Mouse (Mus musculus) kidney, postnatal 0 days (tissue): ENCODE measurements at regions not wholly inside any gene's neighbourhood (a gene's known extent, or its start where the extent isn't known, plus 50 kb on each side); places are given as distances from the start of the nearest gene placed in this dataset.

Experiments
- ATAC-seq: fragments of 200-750 bp; cut with Nextera tagmentation; replicated peaks from 2 replicates; pipeline ENCODE4 v1.8.0; 2017; ENCODE audit warnings: low read depth, moderate number of reproducible peaks, moderate TSS enrichment, moderate library complexity; ENCODE audit not compliant: low FRiP score
- DNase-seq: peaks from one replicate; pipeline ENCODE4 v3.0.0-alpha.2; 2016; ENCODE audit warnings: low spot score
- H3K27ac ChIP-seq: fragments of 300-500 bp; sonication (generic); 2 replicates; pipeline ENCODE4 v1.5.1; 2014; ENCODE audit warnings: mild to moderate bottlenecking
- H3K27me3 ChIP-seq: fragments of 300-500 bp; sonication (generic); 2 replicates; pipeline ENCODE4 v1.6.1; 2014; ENCODE audit warnings: low read length, mixed read lengths; ENCODE audit not compliant: insufficient read depth
- H3K36me3 ChIP-seq: fragments of 300-500 bp; sonication (generic); 2 replicates; pipeline ENCODE4 v1.6.1; 2014; ENCODE audit warnings: low read length, mixed read lengths; ENCODE audit not compliant: insufficient read depth
- H3K4me1 ChIP-seq: fragments of 300-500 bp; sonication (generic); replicated peaks from 2 replicates; pipeline ENCODE4 v1.6.1; 2014; ENCODE audit warnings: antibody characterized with exemption, low read length, mixed read lengths; ENCODE audit not compliant: insufficient read depth
- H3K4me2 ChIP-seq: fragments of 300-500 bp; sonication (generic); 2 replicates; pipeline ENCODE4 v1.6.1; 2014; ENCODE audit warnings: mild to moderate bottlenecking, low read length, moderate library complexity, mixed read lengths
- H3K4me3 ChIP-seq: fragments of 300-500 bp; sonication (generic); replicated peaks from 2 replicates; pipeline ENCODE4 v1.5.1; 2014; ENCODE audit warnings: low read depth, low read length
- H3K9ac ChIP-seq: fragments of 300-500 bp; sonication (generic); 2 replicates; pipeline ENCODE4 v1.6.1; 2014; ENCODE audit warnings: low read depth, low read length
- H3K9me3 ChIP-seq: fragments of 300-500 bp; sonication (generic); replicated peaks from 2 replicates; pipeline ENCODE4 v1.6.1; 2016; ENCODE audit warnings: low read length, inconsistent platforms, mixed read lengths
- CTCF ChIP-seq: IDR thresholded peaks from 2 replicates; pipeline ENCODE4 v1.5.1; 2016; ENCODE audit warnings: antibody characterized with exemption, low read depth, mild to moderate bottlenecking, moderate library complexity
- WGBS: fragments of 180-500 bp; shearing (Covaris S2); extraction: QIAGEN DNeasy Blood & Tissue Kit; methylation state at CpG from one replicate; pipeline ENCODE4 v1.1.7; 2014; 5-methylcytosine and 5-hydroxymethylcytosine counted together

- 63% methylated on average over 12 of the region's 12 CpGs for WGBS
- H3K27ac ChIP-seq = no peak overlapping the region
- ATAC-seq (peak; percentile 55; the same call in 1 of the 2 replicates), DNase-seq (no peak)
- no peaks in the 10 kb centered on the region for H3K27me3 ChIP-seq
- H3K4me1 ChIP-seq = no peaks in the 10 kb centered on the region
- H3K4me3 ChIP-seq = no peak overlapping the region
- no peaks in the 10 kb centered on the region for H3K9me3 ChIP-seq
- no peaks in the 10 kb centered on the region for H3K36me3 ChIP-seq
- H3K9ac ChIP-seq = no peak overlapping the region
- no peak for TF ChIP-seq CTCF
- H3K4me2 ChIP-seq = no peak overlapping the region
Measured at GRCm38 (mm10) chr7:64053766-64054165, 99.9 kb upstream of the Trpm1 start.

- Histone ChIP-seq H3K27ac (no peak overlapping the region), H3K4me3 (no peak overlapping the region), H3K27me3 (no peaks in the 10 kb centered on the region), H3K4me1 (no peaks in the 10 kb centered on the region), H3K9ac (no peak overlapping the region), H3K9me3 (no peaks in the 10 kb centered on the region), H3K36me3 (no peaks in the 10 kb centered on the region), H3K4me2 (no peak overlapping the region)
- no peak for DNase-seq
- ATAC-seq = no peak
- no peak for TF ChIP-seq CTCF
- 92% methylated on average over 9 of the region's 9 CpGs for WGBS
Measured at GRCm38 (mm10) chr7:64052400-64052799, 101.2 kb upstream of the Trpm1 start.

DNA sequence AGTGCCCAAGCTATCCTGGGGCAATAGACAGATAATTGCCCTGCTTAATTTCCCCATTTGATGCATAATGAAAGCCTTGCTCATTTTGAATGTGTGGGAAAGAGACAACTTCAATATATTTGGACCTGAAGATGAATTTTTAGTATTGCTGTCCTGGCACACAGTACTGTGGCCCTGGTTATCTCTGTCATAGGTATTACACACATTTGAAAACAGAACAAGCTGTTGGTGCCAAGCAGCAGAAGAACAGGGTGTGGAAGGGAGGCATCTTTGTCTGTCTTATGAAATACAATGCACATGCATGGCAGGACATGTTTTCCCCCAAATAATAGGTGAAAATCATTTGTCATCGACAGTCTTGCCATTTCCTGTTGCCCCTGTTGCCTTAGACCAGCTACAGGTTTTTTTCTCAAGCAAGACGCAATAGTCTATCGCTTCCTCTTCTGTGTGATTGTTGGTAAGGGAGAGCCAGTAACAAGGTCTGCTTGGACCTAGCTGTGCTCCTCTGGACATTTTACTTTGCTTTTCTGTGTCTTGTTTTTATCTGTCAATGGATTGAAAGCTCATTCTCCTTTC, 102.7 kb upstream of the Trpm1 start:
- H3K9ac ChIP-seq = no peak overlapping the region
- 79% methylated on average over 3 of the region's 3 CpGs for WGBS
- no peak overlapping the region for H3K4me2 ChIP-seq
- no peaks in the 10 kb centered on the region for H3K9me3 ChIP-seq
- no peak overlapping the region for H3K27ac ChIP-seq
- no peaks in the 10 kb centered on the region for H3K27me3 ChIP-seq
- no peaks in the 10 kb centered on the region for H3K36me3 ChIP-seq
- TF ChIP-seq CTCF = no peak
- no peaks in the 10 kb centered on the region for H3K4me1 ChIP-seq
- DNase-seq (no peak), ATAC-seq (no peak)
- no peak overlapping the region for H3K4me3 ChIP-seq

DNA sequence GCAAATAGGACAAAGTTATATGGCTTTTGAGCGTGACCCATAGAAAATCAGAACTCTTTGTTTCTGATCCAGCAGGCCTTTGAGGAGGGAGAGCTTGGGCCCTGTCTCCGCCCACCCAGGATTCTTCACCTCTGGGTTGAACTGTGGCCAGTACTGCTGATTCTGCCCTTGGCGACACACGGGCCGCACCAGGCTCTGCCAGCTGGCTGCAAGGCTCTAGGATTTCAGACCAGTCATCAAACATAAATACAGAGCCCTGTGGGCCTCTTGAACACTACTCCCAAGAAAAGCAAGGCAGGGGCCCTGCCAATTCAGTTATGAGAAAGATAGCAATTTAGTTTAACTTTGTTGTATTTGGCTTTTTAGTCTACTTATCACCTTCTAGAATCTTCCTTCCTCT, 103.4 kb upstream of the Trpm1 start:
- WGBS = 65% methylated on average over 5 of the region's 5 CpGs
- no peak for TF ChIP-seq CTCF
- Histone ChIP-seq H3K4me2 (no peak overlapping the region), H3K27me3 (no peaks in the 10 kb centered on the region), H3K4me1 (no peaks in the 10 kb centered on the region), H3K4me3 (no peak overlapping the region), H3K9me3 (no peaks in the 10 kb centered on the region), H3K36me3 (no peaks in the 10 kb centered on the region), H3K27ac (no peak overlapping the region), H3K9ac (no peak overlapping the region)
- no peak for ATAC-seq
- DNase-seq = no peak

DNA sequence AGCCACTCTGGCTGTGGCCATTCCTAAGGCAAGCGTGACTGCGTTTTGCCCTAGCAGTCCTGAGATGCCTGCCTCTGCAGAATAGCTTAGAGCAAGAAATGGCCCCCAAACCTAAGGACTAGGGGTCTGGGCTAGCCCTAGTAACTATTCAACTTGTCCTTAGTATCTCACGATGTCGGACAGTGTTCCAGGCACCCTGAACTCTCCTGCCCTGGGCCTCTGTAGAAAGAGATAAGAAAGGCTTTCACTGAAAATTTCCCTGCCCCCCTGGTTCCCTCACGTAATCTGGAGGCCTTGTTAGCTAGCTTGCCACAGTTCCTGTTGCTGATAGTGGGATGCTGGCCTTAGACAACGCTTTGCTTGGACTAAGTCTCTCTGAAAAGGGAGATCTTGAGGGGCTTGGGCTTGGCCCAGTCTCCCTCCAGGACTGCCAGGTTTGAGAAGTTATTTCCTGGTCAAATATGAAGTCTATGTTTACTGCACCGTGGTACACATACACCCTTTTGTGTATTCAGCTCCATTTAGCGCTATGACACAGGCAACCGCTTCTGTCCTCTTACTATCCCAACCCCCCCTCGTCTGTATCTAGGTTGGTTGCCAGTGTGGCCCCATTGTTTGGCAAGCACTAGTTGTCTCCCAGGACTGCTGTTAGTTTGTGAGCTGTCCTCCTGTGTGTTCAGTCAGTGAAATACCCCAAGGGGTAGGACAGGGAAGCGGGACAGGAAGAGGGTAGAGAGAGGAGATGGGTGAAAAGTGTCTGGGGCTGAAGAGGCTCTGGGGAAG, 104.3 kb upstream of the Trpm1 start:
- TF ChIP-seq CTCF = no peak
- no peak overlapping the region for H3K27ac ChIP-seq
- no peaks in the 10 kb centered on the region for H3K4me1 ChIP-seq
- DNase-seq (no peak), ATAC-seq (no peak)
- peak overlapping the region; percentile 47; the same call in 1 of the 2 replicates for H3K9ac ChIP-seq
- H3K27me3 ChIP-seq = no peaks in the 10 kb centered on the region
- H3K4me3 ChIP-seq = no peak overlapping the region
- 81% methylated on average over 11 of the region's 11 CpGs for whole genome bisulfite sequencing
- no peaks in the 10 kb centered on the region for H3K9me3 ChIP-seq
- H3K4me2 ChIP-seq = peak overlapping the region; percentile 82; the same call in 1 of the 2 replicates
- no peaks in the 10 kb centered on the region for H3K36me3 ChIP-seq

- Histone ChIP-seq H3K4me2 (peak overlapping the region; percentile 82), H3K9ac (peak overlapping the region; percentile 47; the same call in 1 of the 2 replicates), H3K27me3 (no peaks in the 10 kb centered on the region), H3K9me3 (no peaks in the 10 kb centered on the region), H3K4me3 (peak overlapping the region; percentile 33), H3K4me1 (no peaks in the 10 kb centered on the region), H3K36me3 (no peaks in the 10 kb centered on the region), H3K27ac (peak overlapping the region; percentile 58)
- DNase-seq (peak; percentile 89), ATAC-seq (peak; percentile 93)
- peak; percentile 52 for TF ChIP-seq CTCF
- WGBS = 8% methylated on average over 21 of the region's 21 CpGs
Measured at GRCm38 (mm10) chr7:64048452-64049182, 105.0 kb upstream of the Trpm1 start.
